Mouse (Mus musculus) megakaryocyte, embryonic 14.5 days (primary cell): ENCODE measurements at regions not wholly inside any gene's neighbourhood (a gene's known extent, or its start where the extent isn't known, plus 50 kb on each side); places are given as distances from the start of the nearest gene placed in this dataset.

ENCODE experiments used
- FLI1 ChIP-seq: IDR thresholded peaks from 2 replicates; pipeline ENCODE4 v1.6.1; 2012; ENCODE audit warnings: low read length, inconsistent platforms, mixed read lengths
- GATA1 ChIP-seq: IDR thresholded peaks from 3 replicates; pipeline ENCODE4 v1.6.1; 2012; ENCODE audit warnings: mixed read lengths, low read length, inconsistent platforms, borderline replicate concordance

GRCm38 (mm10) chr15:27063456-27063855 is 168.1 kb upstream of the Fbxl7 start:
- TF ChIP-seq GATA1 (no peak), FLI1 (no peak)
